24 mouse cellular contexts compared by ENCODE assay signal in the genomic region with DNA sequence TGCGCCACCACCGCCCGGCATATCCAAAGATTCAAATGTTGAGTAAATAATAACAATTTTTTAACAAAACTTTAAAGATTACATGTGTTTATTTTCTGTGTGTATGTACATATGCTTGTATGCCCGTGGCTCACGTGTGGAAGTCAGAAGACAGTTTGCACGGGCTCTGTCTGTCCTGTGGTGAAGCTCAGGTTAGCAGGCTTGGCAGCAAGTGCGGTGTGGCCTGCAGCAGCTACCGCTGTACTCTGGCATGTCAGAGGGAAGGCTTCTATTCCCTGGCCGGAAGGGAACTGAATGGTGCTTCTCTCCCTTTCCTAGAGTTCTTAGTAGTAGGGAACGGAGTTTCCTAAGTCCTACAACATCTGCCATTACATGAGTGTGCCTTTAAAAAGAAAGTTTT.
"Had no signal": no experiment of that assay in that cellular context is flagged by ENCODE, and none has a peak within 500 bp of the region (broad histone marks: within the 10 kb centered on the region; RNA-seq: fewer than 3 reads in every experiment).

No protein-coding gene starts in this region.

- ATAC-seq: forebrain, embryonic 16.5 days; hindbrain, embryonic 16.5 days; inflammation-experienced regulatory T-cells, adult 6 months; intestine, embryonic 15.5 days; intestine, postnatal 0 days had no signal

- DNase-seq: gastrocnemius, postnatal 10 days; gastrocnemius, postnatal 36 days; heart, postnatal 14 days; kidney, adult 18-20 months; kidney, adult 8-10 months; kidney, postnatal 10 days; kidney, postnatal 25 days; kidney, postnatal 4 days; liver had no signal

- H3K9ac ChIP-seq: heart, embryonic 12.5 days; hindbrain, embryonic 12.5 days; hindbrain, embryonic 14.5 days; intestine, embryonic 15.5 days; limb, embryonic 12.5 days; liver, embryonic 14.5 days had no signal

- H3K4me3 ChIP-seq: heart, embryonic 12.5 days; hindbrain, embryonic 10.5 days; hindbrain, embryonic 12.5 days; intestine, embryonic 15.5 days; layer of hippocampus, adult 2 months; left cerebral cortex, adult 2 months; limb, embryonic 10.5 days; limb, embryonic 12.5 days had no signal

- H3K4me1 ChIP-seq: hindbrain, embryonic 10.5 days; hindbrain, embryonic 12.5 days; intestine, embryonic 15.5 days; limb, embryonic 10.5 days; limb, embryonic 12.5 days had no signal

- H3K36me3 ChIP-seq: heart, embryonic 12.5 days; hindbrain, embryonic 10.5 days; hindbrain, embryonic 12.5 days; intestine, embryonic 15.5 days; limb, embryonic 10.5 days; limb, embryonic 12.5 days had no signal

- H3K27me3 ChIP-seq: heart, embryonic 12.5 days; hindbrain, embryonic 12.5 days; intestine, embryonic 15.5 days; limb, embryonic 12.5 days had no signal

- H3K9me3 ChIP-seq: heart, embryonic 12.5 days; hindbrain, embryonic 10.5 days; hindbrain, embryonic 12.5 days; intestine, embryonic 15.5 days; limb, embryonic 10.5 days; limb, embryonic 12.5 days had no signal

- H3K4me2 ChIP-seq: heart, embryonic 12.5 days; hindbrain, embryonic 12.5 days; hindbrain, embryonic 14.5 days; intestine, embryonic 15.5 days; limb, embryonic 12.5 days; liver, embryonic 11.5 days had no signal

- H3K27ac ChIP-seq: hindbrain, embryonic 10.5 days; hindbrain, embryonic 12.5 days; hindbrain, embryonic 14.5 days; intestine, embryonic 15.5 days; layer of hippocampus, adult 2 months; left cerebral cortex, adult 2 months; limb, embryonic 10.5 days; limb, embryonic 12.5 days; liver, embryonic 14.5 days had no signal
